Mouse (Mus musculus): ENCODE data around the gene Slc7a7.

Gene Slc7a7

DNA sequence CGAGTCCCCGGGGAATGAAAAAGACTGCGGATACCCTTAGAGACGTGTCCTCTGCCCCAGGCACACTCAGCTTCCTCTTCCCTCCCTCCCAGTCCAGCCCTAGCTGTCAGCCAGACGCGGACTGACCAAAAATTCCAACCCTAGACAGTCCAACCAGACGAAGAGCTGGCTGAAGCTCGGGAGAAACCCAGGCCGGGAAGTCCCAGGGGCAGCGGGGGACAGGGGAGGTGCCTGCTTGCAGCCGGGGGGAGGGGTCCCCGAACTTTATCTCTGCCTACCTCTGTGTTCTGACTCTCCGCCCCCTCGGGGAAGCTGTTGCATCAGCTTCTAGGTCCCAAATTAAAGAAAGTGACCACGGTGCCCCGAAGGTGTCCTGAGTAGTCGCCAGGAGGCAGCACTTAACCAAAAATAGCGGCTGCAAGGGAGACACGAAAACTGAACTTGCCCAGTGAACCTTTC is at the start of gene Slc7a7:
Gene Slc7a7 (minus strand): TSS at position 158 of the 459 bp plus-strand sequence.
- no peak for DNase-seq (ENCODE audit: low spot score)

DNA sequence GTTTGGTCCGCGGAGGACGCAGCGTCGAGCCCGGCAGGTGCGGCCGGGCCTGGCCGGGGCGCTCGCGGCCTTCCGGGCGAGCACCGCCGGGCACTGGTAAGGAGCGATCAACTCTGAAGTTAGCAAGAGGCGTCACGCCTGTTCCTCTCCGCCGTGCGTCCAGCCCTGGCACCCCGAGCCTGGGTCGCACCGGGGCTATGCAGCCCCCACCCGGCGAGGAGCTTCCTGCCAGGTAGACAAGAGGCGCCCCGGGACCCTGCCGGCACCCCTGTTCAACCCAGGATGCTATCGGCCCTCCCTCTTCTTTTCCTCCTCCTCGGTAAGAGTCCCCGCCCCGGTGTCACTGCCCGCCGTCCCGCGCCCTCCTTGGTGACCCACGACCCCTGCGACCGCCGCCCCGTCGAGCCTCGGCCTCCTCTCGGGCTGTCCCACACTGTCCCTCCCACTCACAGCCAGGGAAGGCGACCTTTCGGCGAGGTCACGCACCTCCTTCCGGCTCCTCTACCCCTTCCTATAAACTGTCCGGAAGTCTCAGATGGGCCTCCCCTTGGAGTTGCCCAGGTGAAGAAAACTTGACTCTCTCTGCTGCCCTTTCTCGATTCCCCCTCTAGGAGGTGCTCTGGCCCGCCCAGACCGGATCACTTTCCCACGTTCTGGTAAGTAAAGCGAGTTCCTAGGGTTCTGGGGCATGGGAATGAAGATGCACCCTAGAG is 46.9 kb upstream of the Slc7a7 start:
- DNase-seq (ENCODE audit: low spot score) = peak; percentile 49

DNA sequence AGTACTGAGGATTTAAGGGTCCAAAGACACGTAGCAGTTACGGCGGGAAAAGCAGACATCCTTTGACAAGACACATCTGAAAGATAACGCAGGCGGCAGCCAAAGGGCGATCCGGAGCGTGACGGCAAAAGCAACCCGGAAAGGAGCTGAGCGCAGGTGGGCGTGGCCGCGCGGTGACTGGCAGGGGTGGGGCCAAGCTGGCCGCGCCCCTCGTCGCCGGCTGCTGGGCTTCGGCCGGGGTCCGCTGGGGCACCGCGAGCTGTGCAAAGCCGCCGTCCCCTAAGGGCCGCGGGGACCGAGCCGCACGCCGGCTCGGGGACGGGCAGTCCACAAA is 46.3 kb upstream of the Slc7a7 start, which contains the start of gene Lrp10:
Gene Lrp10 (plus strand): TSS at position 179 of the 334 bp plus-strand sequence.
- peak; percentile 83 for DNase-seq (ENCODE audit: low spot score)

DNA sequence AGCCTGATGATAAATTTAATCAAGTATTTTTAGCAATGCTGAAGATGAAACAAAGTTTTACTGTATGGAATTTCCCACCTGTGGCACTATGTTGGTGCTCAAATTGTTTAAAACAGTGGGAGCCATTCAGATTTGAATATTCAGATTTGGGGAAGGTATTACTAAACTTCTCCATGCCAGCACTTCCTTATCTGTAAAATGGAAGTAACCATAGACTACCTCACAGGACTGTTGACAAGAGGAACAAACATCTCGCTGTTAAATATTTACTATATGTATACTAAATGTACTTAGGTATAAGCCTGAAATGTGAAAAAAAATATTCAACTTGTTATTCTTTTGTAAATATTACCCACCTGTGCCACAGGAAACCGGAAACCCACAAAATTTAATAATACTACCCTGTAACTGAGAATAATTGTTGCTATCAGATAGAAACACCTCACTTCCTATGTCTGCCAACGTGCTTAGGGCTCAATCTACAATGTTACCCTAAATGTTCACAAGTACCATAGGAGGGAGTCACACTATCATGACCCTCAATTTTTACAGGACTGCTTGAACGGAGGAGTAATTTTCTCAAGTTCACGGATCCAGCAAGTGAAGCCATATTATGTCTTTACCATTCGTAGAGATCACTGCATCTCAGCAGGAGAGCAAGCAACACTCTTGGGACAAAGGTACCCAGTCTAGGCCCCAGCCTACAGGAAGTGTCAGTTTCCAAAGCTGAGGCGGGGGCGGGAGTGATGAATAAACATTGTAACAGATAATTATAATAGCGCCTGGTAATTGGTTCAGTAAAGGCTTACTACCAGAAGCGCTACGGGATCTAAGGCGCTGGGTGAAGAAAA is 45.8 kb upstream of the Slc7a7 start:
- DNase-seq (ENCODE audit: low spot score) = no peak

DNA sequence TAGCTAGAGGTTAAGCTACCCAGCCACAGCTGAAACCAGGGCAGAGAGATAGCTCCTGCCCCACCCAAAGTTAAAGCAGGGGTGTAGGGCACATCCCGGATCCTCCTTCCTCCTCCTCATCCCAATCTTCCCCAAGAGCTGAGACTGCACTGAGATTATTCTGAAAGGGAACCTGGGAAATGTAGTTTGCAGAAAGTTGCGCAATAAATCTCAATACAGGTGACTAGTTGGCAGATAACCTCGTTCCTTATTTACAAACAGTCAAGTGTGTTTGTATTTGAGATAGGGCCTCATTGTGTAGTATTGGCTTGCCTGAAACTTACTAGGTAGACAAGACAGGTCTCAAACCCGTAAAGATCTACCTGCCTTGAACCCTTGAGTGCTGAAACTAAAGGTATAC is 44.6 kb upstream of the Slc7a7 start:
- no peak for DNase-seq (ENCODE audit: low spot score)

DNA sequence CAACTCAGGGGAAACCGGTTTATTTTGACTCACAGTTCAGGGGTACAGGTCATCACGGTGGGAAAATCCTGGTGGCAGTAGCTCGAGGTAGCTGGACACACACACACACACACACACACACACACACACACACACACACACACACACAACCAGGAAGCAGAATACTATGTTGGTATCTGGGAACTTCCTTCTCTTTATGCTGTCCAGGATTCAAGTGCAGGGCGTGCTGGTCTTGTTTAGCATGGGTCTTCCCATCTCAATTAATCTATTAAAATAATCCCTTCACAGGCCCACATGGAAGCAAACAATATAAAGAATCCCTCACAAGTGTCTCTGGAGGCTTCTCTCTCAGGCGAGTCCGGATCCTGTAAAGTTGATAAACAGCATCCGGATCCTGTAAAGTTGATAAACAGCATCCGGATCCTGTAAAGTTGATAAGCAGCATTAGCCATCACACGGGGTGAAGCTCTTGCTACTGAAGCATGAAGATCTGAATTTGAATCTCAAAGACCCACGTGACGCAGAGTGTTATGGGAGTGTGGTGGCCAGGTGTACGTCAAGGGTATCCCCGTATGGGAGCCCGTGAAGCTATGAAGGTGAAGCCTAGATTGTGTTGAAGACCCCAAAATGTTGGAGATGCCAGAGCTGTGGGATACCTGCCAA is 40.5 kb upstream of the Slc7a7 start:
- DNase-seq (ENCODE audit: low spot score) = no peak

DNA sequence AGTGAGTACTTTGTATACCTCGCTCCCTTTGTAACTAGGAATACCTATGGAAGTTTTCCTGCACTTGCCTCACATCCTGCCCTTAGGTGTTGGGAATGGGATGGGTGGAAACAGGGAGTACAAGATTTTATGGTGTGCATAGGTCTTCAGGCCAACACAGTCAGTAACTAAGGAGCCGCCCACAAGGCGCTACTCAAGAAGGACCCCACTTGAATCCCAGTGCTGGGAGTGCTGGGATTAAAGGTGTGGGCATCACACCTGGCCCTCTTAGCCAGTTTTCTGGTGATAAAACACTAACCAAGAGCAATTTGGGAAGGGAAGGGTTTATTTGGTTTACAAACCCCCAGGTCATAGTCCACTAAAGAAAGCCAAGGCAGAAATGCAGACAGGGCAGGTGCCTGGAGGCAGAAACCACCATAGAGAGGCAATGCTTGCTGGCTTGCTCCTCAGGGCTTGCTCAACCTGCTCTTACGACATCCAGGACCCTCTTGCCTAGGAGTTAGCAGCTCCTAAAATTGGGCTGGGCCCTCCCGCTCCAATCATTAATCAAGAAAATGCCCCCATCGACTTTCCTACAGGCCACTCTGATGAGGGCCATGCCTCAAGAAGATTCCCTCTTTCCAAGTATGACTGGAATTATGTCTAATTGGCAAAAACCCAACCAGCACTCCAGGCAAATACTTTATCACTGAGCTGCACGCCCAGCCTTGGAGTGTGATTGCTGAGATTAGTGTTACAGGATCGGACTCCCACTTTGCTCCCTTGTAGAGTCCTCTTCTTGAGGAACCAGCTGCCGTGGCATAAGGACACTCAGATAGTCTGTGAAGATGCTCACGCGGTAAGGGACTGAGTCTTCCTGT is 37.3 kb upstream of the Slc7a7 start:
- no peak for DNase-seq (ENCODE audit: low spot score)

DNA sequence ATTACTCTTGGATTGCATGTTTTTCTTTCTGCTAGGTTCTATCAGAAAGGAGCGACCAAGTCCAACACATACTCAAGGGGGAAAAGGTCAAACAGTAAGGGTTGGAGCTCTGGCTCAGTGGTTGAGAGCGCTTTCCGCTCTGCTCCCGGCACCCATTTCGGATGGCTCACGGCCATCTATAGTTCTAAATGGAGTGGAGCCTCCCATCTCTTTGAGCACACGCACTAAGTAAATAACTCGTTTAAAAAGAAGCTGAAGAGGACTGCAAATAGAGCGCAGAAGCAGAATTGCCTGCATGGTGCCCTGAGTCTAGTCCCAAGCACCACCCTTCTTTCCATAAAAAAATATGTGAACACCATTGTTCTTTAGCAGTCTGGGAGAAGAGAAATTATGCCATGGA is 36.0 kb upstream of the Slc7a7 start:
- no peak for DNase-seq (ENCODE audit: low spot score)

DNA sequence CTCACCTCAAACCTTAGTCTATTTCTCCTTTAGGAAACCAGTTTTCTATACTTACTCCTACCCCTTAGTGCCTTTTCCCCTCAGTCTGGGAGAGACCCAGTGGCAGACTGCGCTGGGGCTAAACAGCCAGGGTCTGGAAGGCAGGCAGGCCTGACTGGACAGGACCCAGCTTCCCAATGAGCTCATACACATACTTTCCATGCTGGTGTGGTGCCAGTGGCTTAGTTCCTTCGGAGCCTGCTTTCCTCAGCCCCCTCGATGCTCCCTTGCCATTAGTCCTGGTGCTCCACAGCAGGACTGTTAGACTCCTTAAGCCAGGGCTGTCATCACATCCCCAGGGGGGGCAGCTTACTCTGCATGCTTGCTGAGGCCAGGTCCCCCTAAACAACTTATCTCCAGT is 27.9 kb upstream of the Slc7a7 start:
- DNase-seq (ENCODE audit: low spot score) = no peak

DNA sequence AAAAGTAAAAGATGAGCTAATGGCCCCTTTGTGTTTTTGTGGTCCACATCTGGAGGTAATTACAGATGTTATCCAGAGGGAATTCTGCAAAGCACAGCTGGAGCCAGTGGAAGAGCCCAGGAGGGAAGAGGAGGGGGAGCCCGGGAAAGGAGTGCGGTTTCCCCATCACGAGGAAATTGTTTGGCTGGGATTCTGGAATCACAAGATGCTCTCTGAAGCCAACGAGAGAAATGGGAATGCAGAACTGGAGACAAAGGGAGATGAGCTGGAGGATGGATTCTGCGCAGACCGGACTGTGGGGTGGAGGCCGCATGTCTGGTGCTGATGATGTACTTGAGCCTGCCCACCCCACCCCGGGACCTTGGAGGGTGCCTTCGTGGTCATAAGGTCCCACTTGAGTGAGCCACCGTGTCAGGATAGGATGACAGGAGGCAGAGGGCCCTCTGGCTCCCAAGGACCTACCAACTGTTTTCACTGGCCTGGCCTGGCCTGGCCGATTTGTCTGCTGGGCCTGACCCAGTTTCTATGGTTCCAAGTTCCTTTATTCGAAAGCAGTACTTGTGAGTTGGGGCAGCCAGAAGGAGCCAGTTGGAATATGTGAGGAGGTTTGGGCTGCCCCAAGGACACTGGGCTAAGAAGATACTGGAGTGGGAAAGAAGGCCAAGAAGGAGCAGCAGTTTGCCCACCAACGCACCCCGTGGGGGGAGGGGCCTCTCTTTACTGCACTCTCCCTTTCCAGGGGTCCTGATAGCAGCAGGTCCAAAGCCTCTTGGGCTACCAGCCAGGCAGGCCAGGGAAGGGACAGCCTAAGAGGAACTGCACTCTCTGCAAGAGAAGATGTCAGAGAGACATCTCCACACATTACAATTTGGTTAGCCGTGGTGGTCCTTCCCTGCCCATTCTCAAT is 26.4 kb upstream of the Slc7a7 start:
- no peak for DNase-seq (ENCODE audit: low spot score)

DNA sequence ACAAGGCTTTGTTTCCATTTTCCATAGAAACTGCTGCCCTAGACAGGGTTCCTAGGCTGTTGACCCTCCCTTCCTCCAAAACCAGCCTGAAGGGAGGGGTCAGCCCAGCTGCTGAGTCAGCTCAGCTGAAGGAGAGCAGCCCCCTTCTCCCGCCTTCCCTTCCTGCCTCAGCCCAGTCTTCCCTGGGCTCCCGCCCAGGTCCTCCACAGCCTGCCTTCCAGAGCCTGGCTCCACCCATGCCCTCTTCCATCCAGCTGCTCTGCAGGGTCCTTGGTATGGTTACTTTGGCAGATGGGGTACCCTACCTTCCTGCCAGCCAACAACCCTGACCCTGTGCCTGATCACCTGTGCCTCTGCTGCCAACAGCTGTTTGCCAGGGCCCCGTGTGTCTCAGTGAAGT is 25.6 kb upstream of the Slc7a7 start:
- no peak for DNase-seq (ENCODE audit: low spot score)

DNA sequence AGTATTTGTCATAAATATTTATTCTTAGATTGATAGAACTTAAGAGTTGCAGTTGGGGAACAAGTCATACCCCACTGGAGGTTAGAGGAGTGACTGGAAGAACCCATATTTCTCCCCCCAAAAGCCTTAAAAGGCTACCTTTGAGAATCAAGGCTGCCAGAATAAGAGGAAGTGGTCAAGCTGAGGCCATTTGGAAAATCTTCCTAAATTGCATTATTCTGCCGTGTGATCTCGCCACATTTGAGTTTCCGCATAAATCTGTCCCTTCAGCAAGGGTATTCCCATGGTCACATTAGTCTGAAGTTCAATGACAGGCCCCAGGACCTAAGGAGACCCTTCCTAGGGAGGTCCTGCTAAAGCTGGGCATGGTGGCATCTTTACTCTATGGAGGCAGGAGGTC is 25.0 kb upstream of the Slc7a7 start:
- no peak for DNase-seq (ENCODE audit: low spot score)

DNA sequence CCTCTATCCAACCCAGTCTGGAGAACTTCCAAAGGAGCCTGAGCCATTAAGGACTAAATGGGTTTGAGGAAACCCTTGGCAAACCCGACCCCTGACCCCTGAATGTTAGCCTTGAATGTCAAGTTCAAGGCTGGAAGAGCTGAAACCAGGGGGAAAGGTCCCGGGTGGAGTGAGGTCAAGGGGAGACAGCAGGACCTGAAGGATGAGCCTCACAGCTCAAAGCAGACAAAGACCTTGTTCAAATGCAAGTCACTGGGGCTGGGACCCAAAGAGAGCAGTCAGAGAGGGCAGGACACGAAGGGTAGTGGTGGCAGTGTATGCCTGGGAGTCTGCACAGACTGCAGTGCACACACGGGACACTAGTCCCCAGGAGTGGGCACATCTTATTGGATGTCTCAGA is 23.8 kb upstream of the Slc7a7 start:
- DNase-seq (ENCODE audit: low spot score) = no peak

DNA sequence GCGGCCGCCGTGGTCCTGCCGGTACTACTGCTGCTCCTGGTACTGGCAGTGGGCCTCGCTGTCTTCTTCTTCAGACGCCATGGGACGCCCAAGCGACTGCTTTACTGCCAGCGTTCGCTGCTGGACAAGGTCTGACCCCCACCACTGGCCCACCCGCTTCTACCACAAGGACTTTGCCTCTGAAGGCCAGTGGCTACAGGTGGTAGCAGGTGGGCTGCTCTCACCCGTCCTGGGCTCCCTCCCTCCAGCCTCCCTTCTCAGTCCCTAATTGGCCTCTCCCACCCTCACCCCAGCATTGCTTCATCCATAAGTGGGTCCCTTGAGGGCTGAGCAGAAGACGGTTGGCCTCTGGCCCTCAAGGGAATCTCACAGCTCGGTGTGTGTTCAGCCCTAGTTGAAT is 23.0 kb upstream of the Slc7a7 start:
- DNase-seq (ENCODE audit: low spot score) = no peak

DNA sequence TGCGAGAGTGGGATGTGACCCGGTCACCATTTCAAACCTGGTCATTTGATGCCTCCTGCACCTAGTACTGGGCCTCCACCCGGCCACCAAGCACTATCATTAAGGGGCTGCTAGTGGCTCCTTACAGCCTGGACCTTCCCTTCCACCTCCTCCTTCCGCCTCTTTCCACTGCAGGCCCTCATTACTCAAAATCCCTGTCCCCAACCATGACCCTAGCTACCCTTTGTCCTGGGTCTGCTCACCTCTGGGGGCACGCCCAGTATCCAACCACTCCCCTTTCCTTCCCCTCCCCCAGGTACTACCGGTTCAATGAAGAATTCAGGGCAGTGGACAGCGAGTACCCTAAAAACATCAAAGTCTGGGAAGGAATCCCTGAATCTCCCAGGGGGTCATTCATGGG is 22.0 kb upstream of the Slc7a7 start:
- DNase-seq (ENCODE audit: low spot score) = no peak

DNA sequence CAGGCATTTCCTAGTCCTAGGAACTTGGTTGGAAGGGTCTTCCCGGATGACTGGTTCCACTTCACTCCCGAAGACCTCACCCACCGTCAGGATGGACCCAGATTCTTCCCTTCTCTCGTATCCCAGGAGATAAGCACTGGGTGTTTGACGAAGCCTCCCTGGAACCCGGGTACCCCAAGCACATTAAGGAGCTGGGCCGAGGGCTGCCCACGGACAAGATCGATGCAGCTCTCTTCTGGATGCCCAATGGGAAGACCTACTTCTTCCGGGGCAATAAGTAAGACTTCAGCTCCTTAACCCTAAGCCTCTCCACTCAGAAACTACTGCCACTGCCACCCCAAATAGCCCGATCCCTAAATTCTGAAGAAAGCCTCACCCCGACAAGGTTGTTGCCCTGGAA is 21.6 kb upstream of the Slc7a7 start:
- DNase-seq (ENCODE audit: low spot score) = no peak

DNA sequence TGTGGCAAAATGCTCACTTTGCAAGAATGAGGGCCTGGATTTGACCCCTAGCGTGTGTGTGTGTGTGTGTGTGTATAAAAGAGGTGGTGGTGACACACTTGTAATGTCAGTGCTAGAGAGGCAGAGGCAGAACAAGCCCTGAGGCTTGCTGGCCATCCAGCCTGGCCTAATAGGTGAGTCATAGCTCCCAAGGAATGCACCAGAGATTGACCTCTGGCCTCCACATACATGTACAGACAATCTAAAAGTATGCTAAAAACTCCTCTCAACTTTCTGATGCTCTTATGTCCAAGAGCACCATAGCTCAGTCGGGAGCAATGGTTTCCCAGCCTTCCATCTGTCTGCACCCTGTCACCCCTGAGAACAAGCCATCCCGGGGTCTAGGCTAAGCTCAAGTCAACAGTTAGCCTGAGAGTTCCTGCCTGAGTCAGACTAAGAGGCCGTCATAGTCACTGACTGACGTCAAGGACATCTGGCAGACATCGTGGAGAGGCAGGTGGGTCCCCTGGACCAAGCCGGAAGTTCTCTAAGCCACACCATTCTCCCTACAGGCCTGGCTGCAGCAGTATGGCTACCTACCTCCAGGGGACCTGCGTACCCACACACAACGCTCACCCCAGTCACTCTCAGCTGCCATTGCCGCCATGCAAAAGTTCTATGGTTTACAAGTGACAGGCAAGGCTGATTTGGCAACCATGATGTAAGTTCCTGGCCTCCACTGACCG is 17.8 kb upstream of the Slc7a7 start:
- DNase-seq (ENCODE audit: low spot score) = no peak

DNA sequence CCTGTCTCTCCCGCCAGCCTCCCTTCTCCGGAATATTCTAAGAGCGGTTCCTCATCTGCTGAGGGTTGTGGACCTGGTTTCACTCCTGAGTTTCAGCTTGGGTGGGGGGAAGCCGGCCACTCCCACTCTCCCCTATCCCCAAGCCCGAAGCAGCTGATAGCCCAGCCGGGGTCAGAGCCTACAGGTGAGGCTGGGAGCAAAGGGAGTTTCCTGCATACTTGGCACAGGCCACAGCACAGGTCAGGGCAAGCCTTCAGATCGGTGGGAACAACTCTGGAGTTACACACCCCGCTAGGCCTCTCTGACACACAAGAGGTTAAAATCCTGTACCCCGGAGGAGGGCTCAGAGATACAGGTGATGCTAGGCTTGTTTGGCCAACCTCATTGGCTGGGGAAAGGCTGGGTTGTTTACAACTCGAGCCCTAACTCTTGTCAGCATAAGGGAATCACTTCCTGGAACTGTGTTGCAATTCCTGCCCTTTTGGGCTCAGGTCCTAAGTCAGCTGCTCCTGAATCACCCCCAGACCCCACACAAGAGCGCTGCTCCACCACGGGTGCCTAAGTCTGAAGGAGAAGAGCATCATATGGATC is 16.5 kb upstream of the Slc7a7 start:
- DNase-seq (ENCODE audit: low spot score) = no peak

DNA sequence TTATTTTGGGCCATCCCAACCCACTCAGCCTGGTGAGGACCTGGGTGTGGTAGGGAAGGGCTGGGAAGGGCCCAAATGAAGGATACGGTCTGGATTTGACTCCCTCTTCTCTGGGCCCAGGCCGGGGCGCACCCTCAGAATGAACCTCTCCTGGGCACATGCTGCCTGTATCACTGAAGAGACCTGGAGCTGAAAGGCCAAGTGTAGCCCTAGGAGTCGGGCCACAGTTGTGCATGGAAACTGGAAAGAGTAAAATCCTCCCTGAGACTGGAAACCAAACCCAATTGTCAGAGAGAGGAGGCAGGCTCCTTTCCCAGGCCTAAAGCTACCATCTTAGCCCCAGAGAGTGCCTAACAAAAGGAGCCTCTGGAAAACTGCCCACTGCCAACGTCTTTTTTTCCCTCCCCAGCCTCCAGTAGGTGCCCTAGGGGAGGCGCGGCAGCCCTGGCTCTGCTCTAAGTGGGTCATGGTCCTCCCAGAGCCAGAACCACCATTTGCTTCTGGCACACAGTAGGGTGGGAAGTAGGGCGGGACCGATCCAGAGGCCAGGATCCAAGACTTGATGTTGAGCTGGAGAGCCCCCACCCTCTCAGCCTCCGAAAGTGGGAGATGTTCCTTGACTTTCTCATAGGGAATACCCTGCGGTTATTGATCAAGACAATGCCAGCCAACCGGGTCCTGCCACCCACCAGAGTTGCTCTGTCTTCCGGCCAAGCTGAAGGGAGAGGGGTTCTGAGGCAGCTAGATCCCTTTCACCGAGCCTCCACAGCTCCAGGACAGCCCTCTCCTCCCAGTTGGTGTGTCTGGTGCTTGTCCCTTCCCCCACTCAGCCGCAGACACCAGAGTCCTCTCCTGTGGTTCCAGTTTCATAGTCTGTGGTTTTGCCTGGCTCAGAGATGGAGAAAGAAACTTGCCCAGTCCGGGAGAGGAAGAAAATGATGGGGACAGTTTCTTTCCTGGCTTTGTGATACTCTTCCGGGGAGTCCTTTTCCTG is 15.6 kb upstream of the Slc7a7 start:
- DNase-seq (ENCODE audit: low spot score) = no peak
